Mouse (Mus musculus): Measurements from ENCODE around the gene Psmd5. TPM values are rescaled to one million over a fixed set of nuclear protein-coding genes. Genes with fewer than 3 reads are reported as not detected.

The Psmd5 gene
- polyA plus RNA-seq, 1 experiment from 2014 or later, result 88.9 TPM

GRCm38 (mm10) chr2:34801516-34802482 lies 73.0 kb downstream of the Psmd5 start:
- H3K27me3 ChIP-seq (replicated peaks), result no peaks in the 10 kb centered on the region
- peaks cover 9% of the 10 kb centered on the region; the same call in 1 of the 2 replicates for H3K36me3 ChIP-seq
- peak; percentile 97 for ATAC-seq (ENCODE audit: low FRiP score)
- H3K4me1 ChIP-seq, result peaks cover 39% of the 10 kb centered on the region
- H3K4me3 ChIP-seq (replicated peaks), result peak overlapping the region; percentile 70
- peak overlapping the region; percentile 94 for H3K27ac ChIP-seq (replicated peaks)
- peak overlapping the region; percentile 55 for H3K4me2 ChIP-seq
- H3K9me3 ChIP-seq (replicated peaks), result no peaks in the 10 kb centered on the region
- H3K9ac ChIP-seq (replicated peaks), result peak overlapping the region; percentile 79
- 4% methylated on average over 39 of the region's 39 CpGs for WGBS

- no peak for ATAC-seq (ENCODE audit: low FRiP score)
- 82% methylated on average over 7 of the region's 7 CpGs for WGBS
- Histone ChIP-seq H3K9me3 (replicated peaks) (no peaks in the 10 kb centered on the region), H3K4me3 (replicated peaks) (peak overlapping the region; percentile 62; the same call in 1 of the 2 replicates), H3K4me1 (peaks cover 35% of the 10 kb centered on the region), H3K27me3 (replicated peaks) (no peaks in the 10 kb centered on the region), H3K36me3 (peaks cover 4% of the 10 kb centered on the region; the same call in 1 of the 2 replicates), H3K9ac (replicated peaks) (no peak overlapping the region), H3K27ac (replicated peaks) (0 out of 2 replicates have a peak overlapping the region, but pooled peaks have one; percentile 67), H3K4me2 (peak overlapping the region; percentile 72)
These were observed 74.4 kb downstream of the Psmd5 start for GRCm38 (mm10) chr2:34800371-34800770.

Other genes starting within 250 kb of the Psmd5 start
- gene Gapvd1, start 119.7 kb downstream of the Psmd5 start, polyA plus RNA-seq (2015; fragmentation: Nextera tagmentation; extraction: Ambion mirVana), result 102 and 105 TPM in 2 replicates
- 475 and 549 TPM in 2 replicates for gene Hspa5, start 103.0 kb downstream of the Psmd5 start, polyA plus RNA-seq (2015; fragmentation: Nextera tagmentation; extraction: Ambion mirVana)
- gene Rabepk, start 75.1 kb downstream of the Psmd5 start, polyA plus RNA-seq (2015; fragmentation: Nextera tagmentation; extraction: Ambion mirVana), result 23.2 and 31.7 TPM in 2 replicates
- gene Fbxw2, start 48.7 kb downstream of the Psmd5 start, polyA plus RNA-seq (2015; fragmentation: Nextera tagmentation; extraction: Ambion mirVana), result 101 and 102 TPM in 2 replicates
- gene Gm34653, start 42.0 kb downstream of the Psmd5 start, polyA plus RNA-seq (2015; fragmentation: Nextera tagmentation; extraction: Ambion mirVana), result not detected in 2 replicates
- gene Cutal, start 572 bp downstream of the Psmd5 start, polyA plus RNA-seq (2015; fragmentation: Nextera tagmentation; extraction: Ambion mirVana), result 0.32 and 1.2 TPM in 2 replicates
- 2.2 and 3.5 TPM in 2 replicates for gene Phf19, start 39.1 kb upstream of the Psmd5 start, polyA plus RNA-seq (2015; fragmentation: Nextera tagmentation; extraction: Ambion mirVana)
- 3.9 and 5.4 TPM in 2 replicates for gene Traf1, start 86.8 kb upstream of the Psmd5 start, polyA plus RNA-seq (2015; fragmentation: Nextera tagmentation; extraction: Ambion mirVana)
- gene Hc, start 186.5 kb upstream of the Psmd5 start, polyA plus RNA-seq (2015; fragmentation: Nextera tagmentation; extraction: Ambion mirVana), result 0.61 and 0.68 TPM in 2 replicates
- gene AI182371, start 226.6 kb upstream of the Psmd5 start, polyA plus RNA-seq (2015; fragmentation: Nextera tagmentation; extraction: Ambion mirVana), result 0.26 and 0.82 TPM in 2 replicates
- gene Cntrl, start 234.5 kb upstream of the Psmd5 start, polyA plus RNA-seq (2015; fragmentation: Nextera tagmentation; extraction: Ambion mirVana), result 8.4 and 13.7 TPM in 2 replicates